Mouse (Mus musculus): ENCODE results near the gene Trmt5. TPM values are rescaled to one million over a fixed set of nuclear protein-coding genes. Genes with fewer than 3 reads are reported as not detected.

The Trmt5 gene
- polyA plus RNA-seq, 1 experiment = 13.1 TPM

- TF ChIP-seq POLR2A (IDR thresholded peaks at IDR 0.05; ENCODE audit: borderline replicate concordance, extremely low read depth, insufficient read depth, insufficient read length, poor library complexity, severe bottlenecking) (no peak), CTCF (IDR thresholded peaks at IDR 0.05; ENCODE audit: borderline replicate concordance, extremely low read depth, insufficient read depth, insufficient read length) (no peak)
Observed at GRCm38 (mm10) chr12:73269933-73270332, 16.6 kb downstream of the Trmt5 start.

GRCm38 (mm10) chr12:73269531-73269930 is 17.0 kb downstream of the Trmt5 start:
- TF ChIP-seq POLR2A (IDR thresholded peaks at IDR 0.05; ENCODE audit: borderline replicate concordance, extremely low read depth, insufficient read depth, insufficient read length, poor library complexity, severe bottlenecking) (no peak), CTCF (IDR thresholded peaks at IDR 0.05; ENCODE audit: borderline replicate concordance, extremely low read depth, insufficient read depth, insufficient read length) (no peak)
- no peak for DNase-seq (ENCODE audit: low read depth)

More at GRCm38 (mm10) chr12:73269933-73270332, 16.6 kb downstream of the Trmt5 start:
- no peak for DNase-seq (ENCODE audit: low read depth)

GRCm38 (mm10) chr12:73268497-73268896 is 18.0 kb downstream of the Trmt5 start:
- no peak for TF ChIP-seq POLR2A (IDR thresholded peaks at IDR 0.05; ENCODE audit: borderline replicate concordance, extremely low read depth, insufficient read depth, insufficient read length, poor library complexity, severe bottlenecking)
- no peak for TF ChIP-seq CTCF (IDR thresholded peaks at IDR 0.05; ENCODE audit: borderline replicate concordance, extremely low read depth, insufficient read depth, insufficient read length)
- DNase-seq (ENCODE audit: low read depth) = no peak

GRCm38 (mm10) chr12:73266597-73266996 is 19.9 kb downstream of the Trmt5 start:
- TF ChIP-seq POLR2A (IDR thresholded peaks at IDR 0.05; ENCODE audit: borderline replicate concordance, extremely low read depth, insufficient read depth, insufficient read length, poor library complexity, severe bottlenecking) = no peak
- TF ChIP-seq CTCF (IDR thresholded peaks at IDR 0.05; ENCODE audit: borderline replicate concordance, extremely low read depth, insufficient read depth, insufficient read length) = no peak
- no peak for DNase-seq (ENCODE audit: low read depth)

- TF ChIP-seq CTCF (IDR thresholded peaks at IDR 0.05; ENCODE audit: borderline replicate concordance, extremely low read depth, insufficient read depth, insufficient read length) (no peak), POLR2A (IDR thresholded peaks at IDR 0.05; ENCODE audit: borderline replicate concordance, extremely low read depth, insufficient read depth, insufficient read length, poor library complexity, severe bottlenecking) (no peak)
- DNase-seq (ENCODE audit: low read depth) = no peak
Observed at GRCm38 (mm10) chr12:73265381-73265978, 21.0 kb downstream of the Trmt5 start.

- no peak for DNase-seq (ENCODE audit: low read depth)
- TF ChIP-seq CTCF (IDR thresholded peaks at IDR 0.05; ENCODE audit: borderline replicate concordance, extremely low read depth, insufficient read depth, insufficient read length) (no peak), POLR2A (IDR thresholded peaks at IDR 0.05; ENCODE audit: borderline replicate concordance, extremely low read depth, insufficient read depth, insufficient read length, poor library complexity, severe bottlenecking) (no peak)
Observed at GRCm38 (mm10) chr12:73260339-73260738, 26.2 kb downstream of the Trmt5 start.

GRCm38 (mm10) chr12:73259269-73259668 is 27.2 kb downstream of the Trmt5 start:
- no peak for DNase-seq (ENCODE audit: low read depth)
- TF ChIP-seq POLR2A (IDR thresholded peaks at IDR 0.05; ENCODE audit: borderline replicate concordance, extremely low read depth, insufficient read depth, insufficient read length, poor library complexity, severe bottlenecking) = no peak
- TF ChIP-seq CTCF (IDR thresholded peaks at IDR 0.05; ENCODE audit: borderline replicate concordance, extremely low read depth, insufficient read depth, insufficient read length) = no peak

- no peak for TF ChIP-seq CTCF (IDR thresholded peaks at IDR 0.05; ENCODE audit: borderline replicate concordance, extremely low read depth, insufficient read depth, insufficient read length)
- no peak for DNase-seq (ENCODE audit: low read depth)
Observed at GRCm38 (mm10) chr12:73255006-73255405, 31.5 kb downstream of the Trmt5 start.

GRCm38 (mm10) chr12:73245687-73246086 is 40.8 kb downstream of the Trmt5 start:
- DNase-seq (ENCODE audit: low read depth) = no peak
- no peak for TF ChIP-seq POLR2A (IDR thresholded peaks at IDR 0.05; ENCODE audit: borderline replicate concordance, extremely low read depth, insufficient read depth, insufficient read length, poor library complexity, severe bottlenecking)
- no peak for TF ChIP-seq CTCF (IDR thresholded peaks at IDR 0.05; ENCODE audit: borderline replicate concordance, extremely low read depth, insufficient read depth, insufficient read length)

- DNase-seq (ENCODE audit: low read depth) = peak; percentile 88
- TF ChIP-seq POLR2A (IDR thresholded peaks at IDR 0.05; ENCODE audit: borderline replicate concordance, extremely low read depth, insufficient read depth, insufficient read length, poor library complexity, severe bottlenecking) (no peak), CTCF (IDR thresholded peaks at IDR 0.05; ENCODE audit: borderline replicate concordance, extremely low read depth, insufficient read depth, insufficient read length) (no peak)
Observed at GRCm38 (mm10) chr12:73241960-73242359, 44.5 kb downstream of the Trmt5 start.

- TF ChIP-seq CTCF (IDR thresholded peaks at IDR 0.05; ENCODE audit: borderline replicate concordance, extremely low read depth, insufficient read depth, insufficient read length) (no peak), POLR2A (IDR thresholded peaks at IDR 0.05; ENCODE audit: borderline replicate concordance, extremely low read depth, insufficient read depth, insufficient read length, poor library complexity, severe bottlenecking) (no peak)
- no peak for DNase-seq (ENCODE audit: low read depth)
Observed at GRCm38 (mm10) chr12:73232586-73232985, 53.9 kb downstream of the Trmt5 start.

GRCm38 (mm10) chr12:73231552-73231951 is 55.0 kb downstream of the Trmt5 start:
- DNase-seq (ENCODE audit: low read depth) = no peak
- TF ChIP-seq CTCF (IDR thresholded peaks at IDR 0.05; ENCODE audit: borderline replicate concordance, extremely low read depth, insufficient read depth, insufficient read length) (no peak), POLR2A (IDR thresholded peaks at IDR 0.05; ENCODE audit: borderline replicate concordance, extremely low read depth, insufficient read depth, insufficient read length, poor library complexity, severe bottlenecking) (no peak)

All from brain, embryonic 14.5 days (tissue).